ENCODE assay signal across 9 mouse cellular contexts in the genomic region with DNA sequence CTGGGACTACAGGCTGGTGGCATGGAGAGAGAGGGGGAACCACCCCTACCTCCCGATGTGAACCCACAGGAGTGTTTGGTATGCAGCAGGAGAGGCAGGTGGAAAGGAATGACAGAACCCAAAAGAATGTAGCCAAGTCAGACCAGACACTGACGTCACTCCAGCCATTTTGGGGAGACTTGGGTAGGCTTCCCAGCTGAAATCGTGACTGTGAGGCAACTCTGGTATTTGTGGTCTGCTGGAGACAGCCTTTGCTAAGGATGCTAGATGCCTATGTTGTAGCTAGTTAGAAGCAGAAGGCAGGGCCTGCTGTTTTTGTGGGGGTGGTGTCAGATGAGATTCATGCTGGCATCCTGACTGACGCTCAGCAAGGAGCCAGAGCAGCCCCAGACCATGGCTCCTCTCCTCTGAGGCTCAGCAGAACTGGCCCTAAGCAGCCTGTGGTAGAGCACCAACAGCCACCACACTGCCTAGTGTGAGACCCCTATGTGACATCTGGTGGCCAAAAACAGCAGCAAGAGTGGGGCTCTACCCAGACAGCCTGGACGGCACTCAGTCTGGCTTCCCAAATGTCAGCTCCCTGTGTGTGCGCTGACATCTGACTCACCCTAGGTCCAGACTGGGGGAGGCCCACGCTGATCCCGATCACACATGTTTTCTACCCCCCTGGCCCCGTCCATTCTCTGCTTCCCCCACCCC. TPM values are rescaled to one million over a fixed set of nuclear protein-coding genes. Genes with fewer than 3 reads are reported as not detected.
DNase-seq lines count a peak whose midpoint lies in the region; ATAC-seq lines count a peak whose summit lies in the region.
"Had no signal": no experiment of that assay in that cellular context is flagged by ENCODE, and none has a peak within 500 bp of the region (broad histone marks: within the 10 kb centered on the region; RNA-seq: fewer than 3 reads in every experiment).

No protein-coding gene starts in this region.

- H3K4me1 ChIP-seq in lung, embryonic 16.5 days (replicated peaks; ENCODE audit: control insufficient read depth, insufficient read depth, low read length), result peaks cover 39% of the 10 kb centered on the region
- peaks cover 31% of the 10 kb centered on the region for H3K4me1 ChIP-seq in forebrain, embryonic 14.5 days (ENCODE audit: control insufficient read depth, insufficient read depth, low read length)
- peaks cover 72% of the 10 kb centered on the region for H3K4me1 ChIP-seq in limb, embryonic 12.5 days (replicated peaks)
- peaks cover 70% of the 10 kb centered on the region for H3K4me1 ChIP-seq in midbrain, embryonic 13.5 days (replicated peaks)

- ATAC-seq in lung, embryonic 16.5 days (ENCODE audit: low read depth), result peak; percentile 37
- ATAC-seq in forebrain, embryonic 14.5 days, result 0 out of 2 replicates have a peak, but pooled peaks have one; percentile 19
- no peak for ATAC-seq in limb, embryonic 12.5 days (ENCODE audit: insufficient number of reproducible peaks, insufficient read depth, low FRiP score, low TSS enrichment, low read depth)
- no peak; the same call in 1 of the 2 replicates for ATAC-seq in midbrain, embryonic 13.5 days

- H3K27me3 ChIP-seq in lung, embryonic 16.5 days (ENCODE audit: control insufficient read depth, insufficient read depth, low read depth, low read length), result no peaks in the 10 kb centered on the region
- H3K27me3 ChIP-seq in forebrain, embryonic 14.5 days (replicated peaks; ENCODE audit: control insufficient read depth, insufficient read depth, low read length), result no peaks in the 10 kb centered on the region
- H3K27me3 ChIP-seq in limb, embryonic 12.5 days, result no peaks in the 10 kb centered on the region
- peaks cover 6% of the 10 kb centered on the region for H3K27me3 ChIP-seq in midbrain, embryonic 13.5 days

- H3K9ac ChIP-seq in lung, embryonic 16.5 days (ENCODE audit: low read length), result no peak overlapping the region
- H3K9ac ChIP-seq in forebrain, embryonic 14.5 days (ENCODE audit: low read length), result no peak overlapping the region
- H3K9ac ChIP-seq in limb, embryonic 12.5 days (replicated peaks), result 0 out of 2 replicates have a peak overlapping the region, but pooled peaks have one; percentile 0
- H3K9ac ChIP-seq in midbrain, embryonic 13.5 days (replicated peaks), result no peak overlapping the region

- no peak overlapping the region for H3K27ac ChIP-seq in lung, embryonic 16.5 days (ENCODE audit: low read length)
- no peak overlapping the region for H3K27ac ChIP-seq in forebrain, embryonic 14.5 days (ENCODE audit: low read depth, low read length)
- peak overlapping the region; percentile 78 for H3K27ac ChIP-seq in limb, embryonic 12.5 days
- no peak overlapping the region for H3K27ac ChIP-seq in midbrain, embryonic 13.5 days

- DNase-seq in embryo, embryonic 11 days, result peak; percentile 55
- no peak for DNase-seq in embryo, embryonic 10.5 days (ENCODE audit: low spot score)
- DNase-seq in lung, postnatal 36 days, result no peak
- no peak for DNase-seq in forebrain, embryonic 14.5 days (ENCODE audit: low spot score)
- no peak for DNase-seq in spleen, postnatal 4 days (ENCODE audit: low spot score in 2 of 2)

- no peak overlapping the region for H3K4me3 ChIP-seq in lung, embryonic 16.5 days (ENCODE audit: low read length)
- H3K4me3 ChIP-seq in forebrain, embryonic 14.5 days (ENCODE audit: low read depth, low read length), result no peak overlapping the region
- H3K4me3 ChIP-seq in limb, embryonic 12.5 days (replicated peaks), result no peak overlapping the region
- H3K4me3 ChIP-seq in midbrain, embryonic 13.5 days (replicated peaks), result no peak overlapping the region

- no peaks in the 10 kb centered on the region for H3K36me3 ChIP-seq in lung, embryonic 16.5 days (ENCODE audit: control insufficient read depth, insufficient read depth, low read length)
- H3K36me3 ChIP-seq in forebrain, embryonic 14.5 days (ENCODE audit: control insufficient read depth, insufficient read depth, low read length), result no peaks in the 10 kb centered on the region
- peaks cover 27% of the 10 kb centered on the region for H3K36me3 ChIP-seq in limb, embryonic 12.5 days
- H3K36me3 ChIP-seq in midbrain, embryonic 13.5 days, result no peaks in the 10 kb centered on the region
- H3K36me3 ChIP-seq: G1E had no signal

- H3K4me2 ChIP-seq in lung, embryonic 16.5 days (ENCODE audit: low read depth, low read length), result no peak overlapping the region
- H3K4me2 ChIP-seq in forebrain, embryonic 14.5 days (ENCODE audit: low read length), result no peak overlapping the region
- no peak overlapping the region for H3K4me2 ChIP-seq in limb, embryonic 12.5 days
- no peak overlapping the region for H3K4me2 ChIP-seq in midbrain, embryonic 13.5 days (replicated peaks)

- H3K9me3 ChIP-seq in lung, embryonic 16.5 days (ENCODE audit: control insufficient read depth, low read length), result no peaks in the 10 kb centered on the region
- no peaks in the 10 kb centered on the region for H3K9me3 ChIP-seq in forebrain, embryonic 14.5 days (replicated peaks; ENCODE audit: control insufficient read depth, low read length)
- no peaks in the 10 kb centered on the region for H3K9me3 ChIP-seq in limb, embryonic 12.5 days
- no peaks in the 10 kb centered on the region for H3K9me3 ChIP-seq in midbrain, embryonic 13.5 days
- H3K9me3 ChIP-seq: G1E had no signal

- 48% methylated on average over 9 of the region's 9 CpGs for WGBS in lung, embryonic 16.5 days
- 61% methylated on average over 9 of the region's 9 CpGs for WGBS in forebrain, embryonic 14.5 days
- 32% methylated on average over 9 of the region's 9 CpGs for WGBS in limb, embryonic 12.5 days
- 61% methylated on average over 9 of the region's 9 CpGs for WGBS in midbrain, embryonic 13.5 days

RNA-seq across cellular contexts. Expression of gene BC034090, which starts 29.0 kb away (rescaled TPM):
- 4.4 and 4.8 TPM in 2 replicates for polyA plus RNA-seq in lung, embryonic 16.5 days (2015; fragmentation: Nextera tagmentation; extraction: Ambion mirVana)
- 2.4 TPM in 2 replicates for polyA plus RNA-seq in forebrain, embryonic 14.5 days (2014; fragmentation: Nextera tagmentation; extraction: Ambion mirVana)
- polyA plus RNA-seq in limb, embryonic 12.5 days (2016; fragmentation: Nextera tagmentation; extraction: Ambion mirVana), result 8.4 and 8.6 TPM in 2 replicates
- 3.9 and 5.5 TPM in 2 replicates for polyA plus RNA-seq in midbrain, embryonic 13.5 days (2015; fragmentation: Nextera tagmentation; extraction: Ambion mirVana)

RNA-seq across cellular contexts. Expression of gene Stx6, which starts 56.7 kb away (rescaled TPM):
- 72.8 and 75.5 TPM in 2 replicates for polyA plus RNA-seq in lung, embryonic 16.5 days (2015; fragmentation: Nextera tagmentation; extraction: Ambion mirVana)
- 97.7 and 109 TPM in 2 replicates for polyA plus RNA-seq in forebrain, embryonic 14.5 days (2014; fragmentation: Nextera tagmentation; extraction: Ambion mirVana)
- 112 and 113 TPM in 2 replicates for polyA plus RNA-seq in limb, embryonic 12.5 days (2016; fragmentation: Nextera tagmentation; extraction: Ambion mirVana)
- 117 and 128 TPM in 2 replicates for polyA plus RNA-seq in midbrain, embryonic 13.5 days (2015; fragmentation: Nextera tagmentation; extraction: Ambion mirVana)

Comparison
In these comparisons a context has a peak if more than half of its experiments do, and no peak if none do; other contexts are left out.
1. ATAC-seq: peak in lung, embryonic 16.5 days (single experiment) and forebrain, embryonic 14.5 days (single experiment); none in limb, embryonic 12.5 days (single experiment) and midbrain, embryonic 13.5 days (single experiment).